Mouse (Mus musculus): ENCODE data around the gene Bad.
"Not testable (repeated sequence)": the region's sequence is repeated elsewhere in the genome, so short reads cannot be mapped to it uniquely, and the experiment has no call there.

Gene Bad

DNA sequence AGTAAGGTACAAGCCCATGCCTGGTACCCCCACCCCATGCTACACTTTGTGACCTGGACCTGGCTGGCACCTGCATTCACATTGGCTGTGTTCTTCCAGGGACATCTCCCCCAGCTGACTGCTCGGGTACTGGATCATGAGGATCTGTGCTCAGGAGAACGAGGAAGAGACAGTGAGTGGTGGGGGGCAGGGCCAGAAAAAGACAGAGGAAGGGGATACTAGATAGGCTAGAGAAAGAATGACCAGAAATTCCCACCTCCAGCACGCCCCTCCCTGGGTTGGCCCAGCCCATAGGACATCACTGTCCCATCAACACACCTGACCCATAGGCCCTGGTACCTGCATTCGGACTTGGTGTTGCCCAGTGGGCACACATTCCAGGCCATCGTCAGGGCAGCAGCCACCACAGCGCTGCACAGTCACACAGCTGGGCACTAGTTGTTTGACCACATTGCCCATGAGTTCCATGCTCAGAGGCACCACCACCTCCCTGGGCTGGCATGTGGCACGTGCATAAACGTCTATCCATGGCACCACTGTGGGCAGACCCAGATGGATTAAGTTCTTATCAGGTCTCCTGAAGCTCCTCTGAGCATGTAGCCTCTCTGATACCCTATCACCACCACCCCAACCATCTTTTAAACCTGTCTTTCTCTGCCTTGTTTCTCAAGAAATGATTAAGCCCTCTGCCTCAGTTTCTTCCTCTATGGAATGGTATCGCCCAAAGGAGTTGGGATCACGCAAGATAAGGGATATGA is 44.5 kb downstream of the Bad start:
- no peak for DNase-seq (ENCODE audit: low spot score)

DNA sequence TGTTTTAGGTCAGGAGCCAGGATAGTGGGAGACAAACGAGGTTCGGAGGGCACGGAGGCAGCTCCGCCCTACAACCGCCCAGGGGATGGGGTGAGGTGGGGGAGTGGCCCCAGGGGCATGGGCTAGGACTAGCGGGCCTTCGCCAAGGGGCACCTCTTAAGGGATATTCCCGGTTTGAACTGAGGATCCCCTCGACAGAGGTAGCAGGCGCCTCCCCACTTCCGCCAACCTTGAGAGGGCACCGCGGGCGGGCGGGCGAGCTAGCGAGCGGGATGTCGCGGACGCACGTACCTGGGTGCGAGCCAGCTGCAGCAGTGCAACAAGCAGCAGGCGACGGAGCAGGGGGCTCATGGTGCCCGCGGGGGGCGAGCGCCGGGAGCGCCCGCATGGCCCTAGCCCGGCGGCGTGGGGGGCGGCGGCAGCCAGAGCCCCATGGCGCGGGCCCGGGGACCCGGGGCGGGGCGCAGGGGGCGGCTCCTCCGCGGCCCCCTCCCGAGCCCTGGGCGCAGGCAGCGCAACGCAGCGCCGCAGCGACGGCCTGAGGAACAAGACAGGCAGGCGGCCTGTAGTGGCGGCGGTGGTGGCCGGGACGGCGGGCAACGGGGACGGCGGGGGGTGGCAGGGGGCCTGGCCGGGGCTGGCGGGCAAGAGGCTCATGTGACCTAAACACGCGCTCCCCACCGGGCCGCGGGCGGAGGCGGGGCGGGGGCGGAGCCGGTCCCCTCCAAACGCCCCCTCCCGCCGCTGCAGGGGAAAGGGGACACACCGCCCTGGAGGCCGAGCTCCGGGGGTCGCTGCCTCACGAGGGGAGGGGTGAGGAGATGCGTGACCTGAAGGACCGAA is 45.6 kb downstream of the Bad start, which contains the start of gene Vegfb:
TSS of gene Vegfb (minus strand) at position 591 of the 843 bp plus-strand sequence.
- DNase-seq (ENCODE audit: low spot score), result peak; percentile 80

DNA sequence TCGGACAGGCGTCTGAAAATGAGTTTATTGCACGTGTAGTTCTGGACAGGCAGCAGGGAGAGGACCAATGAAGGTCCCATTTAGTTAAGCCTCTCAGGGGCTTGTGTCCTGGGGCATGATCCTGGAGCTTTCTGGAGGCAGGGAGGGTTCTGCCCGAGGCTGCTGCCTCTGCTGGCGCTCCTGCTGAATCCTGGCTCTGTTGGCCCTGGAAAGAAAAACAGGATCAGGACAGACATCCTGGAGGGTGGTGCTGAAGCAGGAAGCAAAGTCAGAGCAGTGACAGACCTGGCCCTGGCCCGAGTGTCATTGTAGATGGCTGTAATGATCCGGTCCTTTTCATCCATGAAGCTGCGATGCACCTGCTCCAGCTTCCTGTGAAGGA is 46.2 kb downstream of the Bad start:
- DNase-seq (ENCODE audit: low spot score), result no peak

DNA sequence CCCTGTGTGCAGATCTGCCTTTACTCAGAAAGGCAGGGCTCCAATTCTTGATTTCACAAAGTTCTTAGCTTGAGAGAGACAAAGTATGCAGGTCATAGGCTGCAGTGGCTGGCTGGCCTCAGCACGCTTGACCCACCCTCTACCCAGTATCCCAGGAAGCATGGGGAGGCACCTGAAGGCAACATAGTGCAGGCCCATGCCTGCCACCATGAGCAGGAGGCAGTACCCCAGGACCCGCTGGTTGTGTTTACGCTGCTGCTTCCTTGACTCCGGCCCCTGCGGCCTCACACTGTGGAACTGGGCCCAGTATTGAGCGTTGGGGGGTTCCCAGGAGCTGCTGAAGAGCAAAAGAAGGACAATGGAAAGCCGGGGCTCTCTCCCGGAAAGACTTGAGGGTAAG is 47.6 kb downstream of the Bad start:
- no peak for DNase-seq (ENCODE audit: low spot score)

- no peak for DNase-seq (ENCODE audit: low spot score)
Measured at GRCm38 (mm10) chr19:6990712-6991111, 49.1 kb downstream of the Bad start.

DNA sequence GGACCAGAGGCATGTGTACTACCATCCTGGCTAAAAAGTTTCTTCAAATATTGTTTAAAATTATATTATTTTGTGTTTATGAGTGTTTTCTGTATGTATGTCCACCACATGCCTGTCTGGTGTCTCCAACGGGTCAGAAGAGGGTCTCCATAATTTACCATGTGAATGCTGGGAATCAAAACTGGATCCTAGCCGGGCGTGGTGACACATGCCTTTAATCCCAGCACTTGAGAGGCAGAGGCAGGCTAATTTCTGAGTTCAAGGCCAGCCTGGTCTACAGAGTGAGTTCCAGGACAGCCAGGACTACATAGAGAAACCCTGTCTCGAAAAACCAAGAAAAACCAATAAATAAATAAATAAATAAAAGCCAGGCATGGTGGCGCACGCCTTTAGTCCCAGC is 49.5 kb downstream of the Bad start:
- not testable (repeated sequence) for DNase-seq (ENCODE audit: low spot score)

- DNase-seq (ENCODE audit: low spot score), result peak; percentile 94
Measured at GRCm38 (mm10) chr19:6992011-6992858, 50.6 kb downstream of the Bad start, which contains the start of gene Dnajc4. TSS of gene Dnajc4 (minus strand) at chr19:6992572.

DNA sequence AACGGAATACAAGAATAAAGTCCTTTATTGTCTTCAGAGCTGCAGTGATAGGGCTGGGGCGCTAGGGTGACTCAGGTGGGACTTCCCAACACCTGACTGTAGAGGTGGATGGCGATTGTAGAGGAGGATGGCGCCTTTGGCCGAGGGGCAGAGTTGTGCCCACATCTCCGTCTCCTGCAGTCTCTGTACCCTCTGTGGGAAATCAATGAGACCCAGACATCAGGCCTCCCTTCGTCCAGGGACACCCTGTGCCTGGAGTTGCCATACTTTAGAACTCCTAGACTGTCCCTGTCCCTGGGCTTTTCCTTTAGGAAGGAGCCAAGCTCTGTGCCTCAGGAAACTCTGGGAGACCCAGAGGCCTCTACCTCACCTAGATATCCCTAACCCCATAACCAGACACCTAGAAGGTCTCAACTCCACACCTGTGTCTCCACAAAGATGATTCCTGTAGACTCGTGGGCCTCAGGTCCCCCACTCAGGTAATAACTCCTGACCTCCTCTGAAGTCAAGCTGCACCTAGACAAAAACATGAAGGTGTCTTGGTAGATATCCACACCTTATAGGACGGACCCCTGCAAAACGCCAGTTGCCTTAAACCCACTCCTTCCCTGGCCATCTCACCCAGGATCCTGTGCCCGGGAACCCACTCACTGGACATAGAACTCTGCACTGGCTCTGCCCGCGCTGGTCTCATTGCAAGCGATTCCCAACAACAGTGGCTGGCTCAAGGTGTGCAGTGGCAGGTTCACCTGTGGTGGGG is 51.5 kb downstream of the Bad start:
- DNase-seq (ENCODE audit: low spot score), result no peak

- no peak for DNase-seq (ENCODE audit: low spot score)
Measured at GRCm38 (mm10) chr19:6994002-6994401, 52.3 kb downstream of the Bad start.

DNA sequence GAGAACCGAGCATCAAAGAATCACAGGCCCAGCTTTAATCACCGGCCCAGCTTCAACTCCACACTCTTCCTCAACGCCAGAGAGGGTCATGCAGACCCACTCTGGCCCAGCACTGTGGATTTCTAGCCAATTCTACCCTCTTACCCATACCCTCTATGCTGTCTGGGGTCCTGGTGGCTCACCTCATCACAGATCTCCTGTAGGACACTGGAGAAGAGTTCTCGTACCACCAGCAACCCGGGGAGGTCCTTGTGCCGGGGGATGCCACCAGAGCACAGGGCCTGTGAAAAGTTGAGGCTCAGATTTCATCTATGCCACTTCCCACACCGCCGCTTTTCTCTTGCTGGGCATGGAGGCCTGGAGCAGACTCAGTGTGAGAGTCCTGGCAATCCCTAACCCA is 52.8 kb downstream of the Bad start:
- DNase-seq (ENCODE audit: low spot score), result no peak

DNA sequence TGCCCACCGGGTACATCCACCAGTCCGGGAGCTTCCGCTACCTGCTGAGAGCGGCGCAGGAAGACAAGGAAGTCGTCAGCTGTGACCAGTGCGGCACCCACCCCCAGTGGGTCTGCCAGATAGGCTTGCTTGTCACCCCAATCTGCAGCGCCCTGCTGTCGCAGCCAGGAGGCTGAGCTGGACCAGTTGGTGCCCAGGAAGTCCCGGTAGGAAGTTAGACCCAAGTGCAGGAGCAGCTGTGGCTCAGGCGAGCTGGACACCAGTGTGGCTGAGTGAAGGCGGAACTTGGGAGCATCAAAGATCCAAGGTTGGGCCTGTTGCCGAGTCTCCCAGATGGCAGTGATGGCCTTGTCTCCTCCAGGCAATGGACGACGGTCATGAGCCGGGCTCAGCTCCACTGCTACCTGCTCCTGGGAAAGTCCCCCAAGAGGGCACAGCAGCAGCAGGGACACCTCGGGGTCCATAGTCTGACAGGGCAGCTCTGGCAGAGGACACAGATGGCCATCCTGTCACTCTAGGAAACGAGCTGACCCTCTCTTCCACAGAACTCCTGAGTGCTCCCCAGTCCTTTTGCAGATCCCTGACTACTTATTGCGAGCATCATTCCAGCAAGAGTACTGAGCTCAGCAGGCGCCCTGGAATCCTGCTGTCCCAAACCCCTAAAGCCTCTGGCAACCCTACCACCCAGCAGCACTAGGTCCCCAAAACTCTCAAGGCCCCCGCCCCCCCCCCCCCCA is 53.8 kb downstream of the Bad start:
- DNase-seq (ENCODE audit: low spot score), result no peak

- peak; percentile 84 for DNase-seq (ENCODE audit: low spot score)
Measured at GRCm38 (mm10) chr19:6996006-6996405, 54.3 kb downstream of the Bad start, which contains the start of the genes Nudt22 and Trpt1. TSS of gene Nudt22 (minus strand) at chr19:6996117. TSS of gene Trpt1 (plus strand) at chr19:6996131.

DNA sequence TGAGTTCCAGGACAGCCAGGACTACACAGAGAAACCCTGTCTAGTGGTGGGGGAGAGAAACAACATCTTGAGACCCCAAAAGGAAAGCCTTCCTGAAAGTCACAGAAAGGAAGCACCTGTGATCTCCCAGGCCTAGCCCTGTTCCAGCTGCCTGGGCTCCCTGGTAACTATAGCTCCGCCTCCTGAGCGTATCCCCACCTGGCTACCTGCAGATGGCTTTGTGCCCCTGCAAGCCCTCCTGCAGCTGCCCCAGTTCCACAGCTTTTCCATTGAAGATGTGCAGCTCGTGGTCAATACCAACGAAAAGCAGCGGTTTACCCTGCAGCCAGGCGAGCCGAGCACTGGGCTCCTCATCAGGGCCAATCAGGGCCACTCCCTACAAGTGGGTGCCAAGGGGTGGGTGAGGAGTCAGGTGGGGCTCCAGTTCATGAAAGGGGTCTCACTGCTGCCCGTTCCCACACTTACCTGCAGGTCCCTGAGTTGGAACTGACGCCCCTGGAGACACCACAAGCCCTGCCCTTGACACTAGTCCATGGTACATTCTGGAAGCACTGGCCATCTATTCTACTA is 56.1 kb downstream of the Bad start:
- DNase-seq (ENCODE audit: low spot score), result no peak

DNA sequence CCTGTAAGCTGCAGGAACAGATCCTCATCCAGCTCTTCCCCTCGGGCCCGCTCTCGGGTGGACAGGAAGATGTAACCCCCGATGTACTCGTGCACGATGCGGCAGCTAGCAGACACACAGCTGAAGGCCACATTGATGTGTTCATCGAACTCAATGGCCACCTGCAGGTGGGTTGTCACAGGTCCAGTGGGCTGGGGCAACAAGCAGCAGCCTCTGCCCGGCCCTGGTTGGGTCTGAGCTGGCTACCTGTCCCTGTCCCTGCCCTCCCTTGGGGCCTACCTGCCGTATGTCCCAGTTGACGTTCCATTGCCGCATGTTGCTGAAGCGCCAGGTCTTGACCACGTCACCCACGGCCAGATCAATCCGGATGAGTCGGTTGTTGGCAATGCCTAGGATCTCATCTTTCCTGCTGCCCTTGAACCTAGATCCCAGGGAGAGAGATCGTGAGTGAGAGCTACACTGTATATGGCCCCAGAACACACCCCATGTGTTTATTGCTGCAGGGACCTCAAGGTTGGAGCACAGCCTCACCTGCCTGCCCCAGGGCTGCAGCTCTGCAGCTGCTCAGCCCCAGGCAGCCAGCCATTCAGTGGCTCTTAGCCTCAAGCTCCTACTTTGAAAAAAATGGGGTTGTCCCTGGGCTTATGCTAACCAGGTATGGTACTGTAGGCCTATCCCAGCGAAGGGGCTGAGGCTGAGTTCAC is 57.9 kb downstream of the Bad start:
- no peak for DNase-seq (ENCODE audit: low spot score)

Measured in ovary, postnatal 36 days (tissue).